Mouse (Mus musculus) bone marrow, adult 2 months (tissue): ENCODE results near the gene Ybx1.

ENCODE experiments used
- CTCF ChIP-seq: fragments of 200-500 bp; IDR thresholded peaks from 2 replicates; pipeline ENCODE4 v1.5.1; 2011; ENCODE audit warnings: low read length, control low read depth; ENCODE audit not compliant: control insufficient read depth, insufficient read depth
- POLR2A ChIP-seq: fragments of 200-500 bp; IDR thresholded peaks from 2 replicates; pipeline ENCODE4 v1.6.1; 2011; ENCODE audit warnings: low read depth, mild to moderate bottlenecking, control low read depth, low read length, borderline replicate concordance; ENCODE audit not compliant: control insufficient read depth

- TF ChIP-seq POLR2A (no peak), CTCF (no peak)
Observed at GRCm38 (mm10) chr4:119338422-119338821, 44.0 kb upstream of the Ybx1 start.
